32 mouse cellular contexts compared by ENCODE assay signal in the genomic region with DNA sequence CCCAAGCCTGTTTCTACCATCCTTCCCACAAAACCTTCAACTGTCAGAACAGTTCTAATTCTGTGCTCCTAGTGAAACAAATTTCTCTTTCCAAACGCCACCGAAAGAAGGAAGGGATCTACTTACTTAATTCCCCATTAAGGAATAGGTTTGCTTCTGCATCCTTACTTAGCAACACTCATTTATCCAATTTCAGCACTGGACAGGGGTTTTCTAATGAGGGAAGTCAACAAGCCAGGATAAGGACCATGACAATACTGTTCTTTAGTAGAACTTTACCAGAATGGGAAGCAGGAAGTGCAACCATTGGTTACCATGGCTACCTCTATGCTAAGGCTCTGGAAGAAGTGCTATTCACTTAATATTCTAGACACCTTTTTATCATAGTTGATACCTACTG.
DNase-seq lines count a peak whose midpoint lies in the region; ATAC-seq and TF ChIP-seq lines count a peak whose summit lies in the region.
"Had no signal": no experiment of that assay in that cellular context is flagged by ENCODE, and none has a peak within 500 bp of the region (broad histone marks: within the 10 kb centered on the region; RNA-seq: fewer than 3 reads in every experiment).

No protein-coding gene starts in this region.

- peak; percentile 54 for DNase-seq in kidney, postnatal 0 days (ENCODE audit: low spot score)
- no peak for DNase-seq in kidney, adult 8-10 months
- DNase-seq in 3T3-L1 (ENCODE audit: low read depth, low spot score): peak; percentile 12
- peak; percentile 12 for DNase-seq in ES-CJ7 (ENCODE audit: low read depth, low spot score)
- peak; percentile 41 for DNase-seq in adipocyte (ENCODE audit: low spot score)
- DNase-seq in cerebellum, postnatal 14 days: no peak
- no peak for DNase-seq in retina, postnatal 1 day
- DNase-seq: adrenal gland, adult 8-10 months; cerebellum, adult 2 months; cerebellum, postnatal 25 days; heart, adult 2 months; heart, postnatal 14 days; kidney, adult 18-20 months; layer of hippocampus, postnatal 36 days; left cerebral cortex, postnatal 4 days; liver; lung, postnatal 4 days; right cerebral cortex, postnatal 25 days; thymus, adult 18-20 months; thymus, postnatal 25 days had no signal

- no peaks in the 10 kb centered on the region for H3K27me3 ChIP-seq in kidney, postnatal 0 days (ENCODE audit: insufficient read depth, low read length)
- H3K27me3 ChIP-seq: CH12.LX; heart, embryonic 13.5 days; lung, embryonic 15.5 days; megakaryocyte, embryonic 14.5 days; midbrain, embryonic 12.5 days; neural tube, embryonic 13.5 days; stomach, embryonic 15.5 days had no signal

- H3K4me3 ChIP-seq in kidney, postnatal 0 days (replicated peaks; ENCODE audit: low read depth, low read length): no peak overlapping the region
- H3K4me3 ChIP-seq: heart, adult 2 months; heart, embryonic 13.5 days; hindbrain, embryonic 10.5 days; lung, embryonic 15.5 days; megakaryocyte, embryonic 14.5 days; midbrain, embryonic 12.5 days; neural tube, embryonic 13.5 days; stomach, embryonic 15.5 days had no signal

- H3K9me3 ChIP-seq in kidney, postnatal 0 days (replicated peaks; ENCODE audit: low read length): no peaks in the 10 kb centered on the region
- H3K9me3 ChIP-seq: heart, embryonic 13.5 days; hindbrain, embryonic 10.5 days; lung, embryonic 15.5 days; midbrain, embryonic 12.5 days; neural tube, embryonic 13.5 days; stomach, embryonic 15.5 days had no signal

- H3K9ac ChIP-seq in kidney, postnatal 0 days (ENCODE audit: low read depth, low read length): no peak overlapping the region
- H3K9ac ChIP-seq: heart, embryonic 13.5 days; liver, embryonic 14.5 days; lung, embryonic 15.5 days; midbrain, embryonic 12.5 days; neural tube, embryonic 13.5 days; stomach, embryonic 15.5 days had no signal

- no peak overlapping the region for H3K27ac ChIP-seq in kidney, postnatal 0 days
- H3K27ac ChIP-seq: heart, adult 2 months; heart, embryonic 13.5 days; hindbrain, embryonic 10.5 days; liver, embryonic 14.5 days; lung, embryonic 15.5 days; midbrain, embryonic 12.5 days; neural tube, embryonic 13.5 days; stomach, embryonic 15.5 days had no signal

- no peak for ATAC-seq in kidney, postnatal 0 days (replicated peaks; ENCODE audit: low FRiP score, low read depth)
- ATAC-seq: activated CD4-positive, CD25-positive, alpha-beta regulatory T cell, adult 4 months; forebrain, embryonic 14.5 days; hindbrain, embryonic 16.5 days had no signal

- WGBS in kidney, postnatal 0 days: 91% methylated on average over 2 of the region's 2 CpGs

- H3K4me1 ChIP-seq in kidney, postnatal 0 days (replicated peaks; ENCODE audit: insufficient read depth, low read length): no peaks in the 10 kb centered on the region
- H3K4me1 ChIP-seq: heart, embryonic 13.5 days; hindbrain, embryonic 10.5 days; lung, embryonic 15.5 days; megakaryocyte, embryonic 14.5 days; midbrain, embryonic 12.5 days; neural tube, embryonic 13.5 days; stomach, embryonic 15.5 days had no signal

- H3K36me3 ChIP-seq in kidney, postnatal 0 days (ENCODE audit: insufficient read depth, low read length): no peaks in the 10 kb centered on the region
- H3K36me3 ChIP-seq: heart, embryonic 13.5 days; hindbrain, embryonic 10.5 days; lung, embryonic 15.5 days; midbrain, embryonic 12.5 days; neural tube, embryonic 13.5 days; stomach, embryonic 15.5 days had no signal

- H3K4me2 ChIP-seq in kidney, postnatal 0 days (ENCODE audit: low read length): no peak overlapping the region
- H3K4me2 ChIP-seq: heart, embryonic 13.5 days; lung, embryonic 15.5 days; midbrain, embryonic 12.5 days; neural tube, embryonic 13.5 days; stomach, embryonic 15.5 days had no signal

- no peak for TF ChIP-seq CTCF in kidney, postnatal 0 days (IDR thresholded peaks at IDR 0.05; ENCODE audit: low read depth)

Comparison
In these comparisons a context has a peak if more than half of its experiments do, and no peak if none do; other contexts are left out.
1. DNase-seq: peak in kidney, postnatal 0 days (single experiment), 3T3-L1 (single experiment), ES-CJ7 (single experiment) and adipocyte (single experiment); none in kidney, adult 8-10 months (0 of 2), cerebellum, postnatal 14 days (0 of 2) and retina, postnatal 1 day (single experiment).